Mouse (Mus musculus): ENCODE measurements at regions not wholly inside any gene's neighbourhood (a gene's known extent, or its start where the extent isn't known, plus 50 kb on each side); places are given as distances from the start of the nearest gene placed in this dataset.

- TF ChIP-seq CTCF (IDR thresholded peaks at IDR 0.05; ENCODE audit: low read depth): no peak
- no peak for TF ChIP-seq EP300 (IDR thresholded peaks at IDR 0.05; ENCODE audit: low read depth)
Observed at GRCm38 (mm10) chr15:87178646-87179045, 365.5 kb upstream of the Fam19a5 start.

Measured in heart, postnatal 0 days (tissue).